Mouse (Mus musculus) lung, postnatal 0 days (tissue): ENCODE data around the gene Wwc2. TPM values are rescaled to one million over a fixed set of nuclear protein-coding genes. Genes with fewer than 3 reads are reported as not detected.

ENCODE experiments used
- ATAC-seq: fragments of 200-750 bp; cut with Nextera tagmentation; 2 replicates; pipeline ENCODE4 v1.8.0; 2017; ENCODE audit warnings: moderate library complexity
- DNase-seq: peaks from one replicate; pipeline ENCODE4 v3.0.0-alpha.2; 2016; ENCODE audit warnings: low spot score
- H3K27ac ChIP-seq: fragments of 300-500 bp; sonication (generic); 2 replicates; pipeline ENCODE4 v1.5.1; 2014; ENCODE audit warnings: antibody characterized with exemption, mild to moderate bottlenecking, low read length, mixed read lengths
- H3K27me3 ChIP-seq: fragments of 300-500 bp; sonication (generic); replicated peaks from 2 replicates; pipeline ENCODE4 v1.6.1; 2014; ENCODE audit warnings: low read length, mixed read lengths; ENCODE audit not compliant: insufficient read depth
- H3K36me3 ChIP-seq: fragments of 300-500 bp; sonication (generic); 2 replicates; pipeline ENCODE4 v1.6.1; 2014; ENCODE audit warnings: low read length, mixed read lengths; ENCODE audit not compliant: insufficient read depth
- H3K4me1 ChIP-seq: fragments of 300-500 bp; sonication (generic); 2 replicates; pipeline ENCODE4 v1.6.1; 2014; ENCODE audit warnings: antibody characterized with exemption, low read depth, low read length, mixed read lengths; ENCODE audit not compliant: insufficient read depth
- H3K4me2 ChIP-seq: fragments of 300-500 bp; sonication (generic); replicated peaks from 2 replicates; pipeline ENCODE4 v1.6.1; 2014; ENCODE audit warnings: low read depth, mild to moderate bottlenecking, low read length, moderate library complexity, mixed read lengths
- H3K4me3 ChIP-seq: fragments of 300-500 bp; sonication (generic); 2 replicates; pipeline ENCODE4 v1.5.1; 2014; ENCODE audit warnings: low read depth, low read length
- H3K9ac ChIP-seq: fragments of 300-500 bp; sonication (generic); replicated peaks from 2 replicates; pipeline ENCODE4 v1.6.1; 2014; ENCODE audit warnings: low read depth, mild to moderate bottlenecking
- H3K9me3 ChIP-seq: fragments of 300-500 bp; sonication (generic); 2 replicates; pipeline ENCODE4 v1.6.1; 2016; ENCODE audit warnings: low read length, mixed read lengths
- CTCF ChIP-seq: IDR thresholded peaks from 2 replicates; pipeline ENCODE4 v1.5.1; 2016; ENCODE audit warnings: antibody characterized with exemption, mild to moderate bottlenecking
- EP300 ChIP-seq: IDR thresholded peaks from 2 replicates; pipeline ENCODE4 v1.6.1; 2016; ENCODE audit warnings: antibody characterized with exemption, mild to moderate bottlenecking, control low read depth
- WGBS: fragments of 180-500 bp; shearing (Covaris S2); extraction: QIAGEN DNeasy Blood & Tissue Kit; methylation state at CpG from one replicate; pipeline ENCODE4 v1.1.7; 2014; 5-methylcytosine and 5-hydroxymethylcytosine counted together
- polyA plus RNA-seq: library from polyadenylated mRNA; unstranded; fragments of >200 nt; fragmentation: Nextera tagmentation; extraction: Ambion mirVana; gene quantifications from 2 replicates; pipeline ENCODE4 v1.2.1, GENCODE M21; 2015

Wwc2 gene
- polyA plus RNA-seq, 1 experiment from 2014 or later: 19.1 TPM

DNA sequence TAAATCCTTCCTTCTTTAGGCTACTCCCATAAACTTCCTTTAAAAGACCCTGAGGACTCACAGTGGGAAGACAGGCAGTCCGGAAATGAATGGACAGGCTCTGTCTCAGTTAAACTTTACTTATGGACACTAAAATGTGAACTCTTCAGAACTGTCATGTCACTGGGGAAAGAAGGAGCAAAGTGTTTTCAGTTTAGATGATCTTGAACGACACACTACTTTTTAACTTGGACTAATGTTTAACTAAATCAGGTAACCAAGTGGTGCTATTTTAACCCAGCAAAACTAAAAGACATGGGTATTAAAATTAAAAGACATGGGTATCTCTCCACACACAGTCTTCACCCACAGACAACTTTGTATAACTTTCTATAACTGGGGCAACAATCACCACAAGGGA, 19.6 kb downstream of the Wwc2 start:
- no peaks in the 10 kb centered on the region for H3K36me3 ChIP-seq
- H3K4me3 ChIP-seq: no peak overlapping the region
- 62% methylated on average over 2 of the region's 2 CpGs for WGBS
- peaks cover 4% of the 10 kb centered on the region; the same call in 1 of the 2 replicates for H3K4me1 ChIP-seq
- no peak overlapping the region for H3K4me2 ChIP-seq
- no peaks in the 10 kb centered on the region for H3K9me3 ChIP-seq
- DNase-seq (no peak), ATAC-seq (no peak)
- no peaks in the 10 kb centered on the region for H3K27me3 ChIP-seq
- no peak overlapping the region for H3K27ac ChIP-seq
- no peak for TF ChIP-seq EP300
- TF ChIP-seq CTCF: no peak
- H3K9ac ChIP-seq: no peak overlapping the region

- H3K9me3 ChIP-seq: no peaks in the 10 kb centered on the region
- H3K9ac ChIP-seq: no peak overlapping the region
- no peaks in the 10 kb centered on the region for H3K36me3 ChIP-seq
- H3K4me3 ChIP-seq: no peak overlapping the region
- 72% methylated on average over 5 of the region's 5 CpGs for WGBS
- H3K27me3 ChIP-seq: no peaks in the 10 kb centered on the region
- DNase-seq (no peak), ATAC-seq (no peak)
- peaks cover 4% of the 10 kb centered on the region; the same call in 1 of the 2 replicates for H3K4me1 ChIP-seq
- H3K27ac ChIP-seq: no peak overlapping the region
- no peak overlapping the region for H3K4me2 ChIP-seq
- TF ChIP-seq CTCF: no peak
- no peak for TF ChIP-seq EP300
These were observed 20.1 kb downstream of the Wwc2 start for GRCm38 (mm10) chr8:47970576-47970975.

- TF ChIP-seq EP300 (no peak), CTCF (no peak)
- Histone ChIP-seq H3K4me3 (no peak overlapping the region), H3K27ac (no peak overlapping the region), H3K36me3 (no peaks in the 10 kb centered on the region), H3K9me3 (no peaks in the 10 kb centered on the region), H3K27me3 (no peaks in the 10 kb centered on the region), H3K4me2 (no peak overlapping the region), H3K9ac (no peak overlapping the region), H3K4me1 (peaks cover under 1% of the 10 kb centered on the region; the same call in 1 of the 2 replicates)
- ATAC-seq (peak; percentile 62), DNase-seq (no peak)
- WGBS: 60% methylated on average over 20 of the region's 20 CpGs
These were observed 23.4 kb downstream of the Wwc2 start for GRCm38 (mm10) chr8:47967045-47967920.

- Histone ChIP-seq H3K36me3 (no peaks in the 10 kb centered on the region), H3K4me2 (no peak overlapping the region), H3K27me3 (no peaks in the 10 kb centered on the region), H3K4me3 (no peak overlapping the region), H3K9me3 (no peaks in the 10 kb centered on the region), H3K9ac (no peak overlapping the region), H3K27ac (no peak overlapping the region), H3K4me1 (peaks cover 6% of the 10 kb centered on the region)
- ATAC-seq: peak; percentile 21; the same call in 1 of the 2 replicates
- WGBS: 64% methylated on average over 4 of the region's 4 CpGs
- no peak for DNase-seq
- TF ChIP-seq EP300 (no peak), CTCF (no peak)
These were observed 28.2 kb downstream of the Wwc2 start for GRCm38 (mm10) chr8:47962484-47962883.

DNA sequence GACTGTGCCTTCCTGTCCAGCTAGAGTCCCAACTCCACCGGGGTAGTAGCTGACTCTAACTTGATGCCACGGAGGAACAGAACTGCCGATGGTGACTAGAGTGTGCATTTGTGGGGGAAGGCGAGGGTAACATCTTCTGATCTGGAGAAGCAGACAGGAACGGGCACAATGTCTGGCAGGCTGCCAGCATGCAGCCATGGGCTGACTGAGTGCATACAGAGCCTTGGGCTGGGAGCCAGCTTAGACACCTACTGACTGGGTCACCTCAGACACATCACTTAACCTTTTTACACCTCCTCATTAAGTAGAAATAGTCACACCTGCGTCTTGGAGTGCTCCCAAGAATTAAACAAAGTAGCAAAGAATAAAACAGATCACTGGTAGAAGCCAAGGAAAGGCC, 28.7 kb downstream of the Wwc2 start:
- WGBS: 17% methylated on average over 6 of the region's 6 CpGs
- peaks cover 9% of the 10 kb centered on the region for H3K4me1 ChIP-seq
- TF ChIP-seq EP300 (no peak), CTCF (no peak)
- ATAC-seq: peak; percentile 43; the same call in 1 of the 2 replicates
- H3K27me3 ChIP-seq: no peaks in the 10 kb centered on the region
- H3K9me3 ChIP-seq: no peaks in the 10 kb centered on the region
- no peak overlapping the region for H3K4me2 ChIP-seq
- no peak overlapping the region for H3K4me3 ChIP-seq
- DNase-seq: peak; percentile 62
- H3K9ac ChIP-seq: no peak overlapping the region
- H3K27ac ChIP-seq: no peak overlapping the region
- H3K36me3 ChIP-seq: no peaks in the 10 kb centered on the region

DNA sequence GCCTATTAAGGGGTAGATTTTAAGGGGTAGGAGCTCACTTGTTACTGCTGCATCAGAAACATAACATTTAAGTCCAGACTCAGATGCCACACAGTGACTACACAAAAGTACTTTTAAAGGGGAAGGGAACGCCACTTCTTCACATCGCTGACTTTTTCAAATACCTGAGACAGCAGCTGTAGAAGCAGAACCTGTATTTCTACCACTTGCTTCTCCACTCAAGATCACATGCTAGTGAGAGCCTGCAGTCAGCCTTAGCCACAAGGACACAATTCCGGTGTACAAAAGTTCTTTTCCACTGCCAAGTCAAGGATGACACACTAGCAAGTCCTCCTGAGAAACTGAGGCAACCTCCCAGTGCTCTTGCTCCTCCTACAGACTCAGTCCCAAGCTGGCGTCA, 33.2 kb downstream of the Wwc2 start:
- H3K4me2 ChIP-seq: no peak overlapping the region
- whole genome bisulfite sequencing: 60% methylated on average over 4 of the region's 4 CpGs

More for the DNA sequence above, 33.2 kb downstream of the Wwc2 start:
- Histone ChIP-seq H3K9me3 (no peaks in the 10 kb centered on the region), H3K27me3 (no peaks in the 10 kb centered on the region), H3K36me3 (no peaks in the 10 kb centered on the region), H3K27ac (0 out of 2 replicates have a peak overlapping the region, but pooled peaks have one; percentile 43), H3K4me1 (peaks cover 16% of the 10 kb centered on the region), H3K4me3 (no peak overlapping the region), H3K9ac (no peak overlapping the region)
- DNase-seq: peak; percentile 71
- TF ChIP-seq EP300 (no peak), CTCF (no peak)
- peak; percentile 72 for ATAC-seq
